Mouse (Mus musculus): Measurements from ENCODE around the gene Cops4. TPM values are rescaled to one million over a fixed set of nuclear protein-coding genes. Genes with fewer than 3 reads are reported as not detected.

Gene Cops4
- polyA plus RNA-seq, 1 experiment, result 87.0 TPM

- TF ChIP-seq CTCF (IDR thresholded peaks at IDR 0.05; ENCODE audit: borderline replicate concordance, extremely low read depth, insufficient read depth, insufficient read length) (no peak), POLR2A (IDR thresholded peaks at IDR 0.05; ENCODE audit: borderline replicate concordance, extremely low read depth, insufficient read depth, insufficient read length, poor library complexity, severe bottlenecking) (no peak)
- no peak for DNase-seq (ENCODE audit: low read depth)
These were observed 49.3 kb downstream of the Cops4 start for GRCm38 (mm10) chr5:100567258-100568032.

- no peak for DNase-seq (ENCODE audit: low read depth)
- no peak for TF ChIP-seq CTCF (IDR thresholded peaks at IDR 0.05; ENCODE audit: borderline replicate concordance, extremely low read depth, insufficient read depth, insufficient read length)
- TF ChIP-seq POLR2A (IDR thresholded peaks at IDR 0.05; ENCODE audit: borderline replicate concordance, extremely low read depth, insufficient read depth, insufficient read length, poor library complexity, severe bottlenecking), result no peak
These were observed 50.1 kb downstream of the Cops4 start for GRCm38 (mm10) chr5:100568177-100568576.

DNA sequence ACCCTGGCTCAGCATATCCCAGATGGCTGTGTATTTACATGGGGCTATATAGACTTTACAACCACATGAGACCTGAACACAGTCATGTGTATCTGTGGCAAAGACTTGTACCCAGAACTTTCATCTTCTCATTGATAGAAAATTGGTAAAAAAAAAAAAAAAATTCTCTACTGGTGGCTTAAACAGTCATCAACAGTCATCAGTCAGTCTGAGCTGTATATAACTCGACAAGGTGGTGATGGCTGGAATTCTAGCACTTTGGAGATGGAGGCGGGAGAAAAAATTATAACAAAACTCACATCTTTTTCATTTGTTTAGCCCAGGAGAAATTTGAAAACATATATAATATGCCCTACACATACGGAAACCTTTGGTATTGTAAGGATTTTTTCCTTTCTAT is 50.7 kb downstream of the Cops4 start:
- no peak for DNase-seq (ENCODE audit: low read depth)

GRCm38 (mm10) chr5:100569250-100569934 is 51.3 kb downstream of the Cops4 start:
- no peak for TF ChIP-seq CTCF (IDR thresholded peaks at IDR 0.05; ENCODE audit: borderline replicate concordance, extremely low read depth, insufficient read depth, insufficient read length)
- TF ChIP-seq POLR2A (IDR thresholded peaks at IDR 0.05; ENCODE audit: borderline replicate concordance, extremely low read depth, insufficient read depth, insufficient read length, poor library complexity, severe bottlenecking), result no peak
- DNase-seq (ENCODE audit: low read depth), result no peak

More for the DNA sequence above, 50.7 kb downstream of the Cops4 start:
- TF ChIP-seq POLR2A (IDR thresholded peaks at IDR 0.05; ENCODE audit: borderline replicate concordance, extremely low read depth, insufficient read depth, insufficient read length, poor library complexity, severe bottlenecking) (no peak), CTCF (IDR thresholded peaks at IDR 0.05; ENCODE audit: borderline replicate concordance, extremely low read depth, insufficient read depth, insufficient read length) (no peak)

DNA sequence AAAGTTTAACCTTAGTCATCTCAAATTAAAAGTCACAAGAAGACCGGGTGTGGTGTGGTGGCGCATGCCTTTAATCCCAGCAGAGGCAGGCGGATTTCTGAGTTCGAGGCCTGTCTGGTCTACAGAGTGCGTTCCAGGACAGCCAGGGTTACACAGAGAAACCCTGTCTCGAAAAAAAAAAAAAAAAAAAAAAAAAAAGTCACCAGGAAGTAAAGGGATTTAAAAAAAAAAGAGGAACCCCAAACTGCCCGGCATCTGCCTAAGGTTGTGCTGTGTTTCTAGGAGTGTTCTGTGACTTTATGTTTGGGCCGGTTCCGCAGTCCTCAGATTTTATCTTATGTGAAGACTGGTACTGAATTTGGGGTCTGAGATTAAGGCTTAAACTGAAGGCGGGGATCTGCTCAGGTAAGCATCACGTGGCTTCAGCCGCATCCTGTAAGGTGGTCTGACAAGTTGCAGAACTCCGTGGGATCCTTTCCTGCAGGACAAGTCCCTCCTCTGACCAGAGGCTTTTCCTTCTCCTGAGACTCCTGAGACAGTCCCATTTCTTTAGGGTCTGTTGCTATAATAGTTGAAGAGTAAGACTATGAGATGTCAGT is 52.0 kb downstream of the Cops4 start:
- no peak for TF ChIP-seq CTCF (IDR thresholded peaks at IDR 0.05; ENCODE audit: borderline replicate concordance, extremely low read depth, insufficient read depth, insufficient read length)
- TF ChIP-seq POLR2A (IDR thresholded peaks at IDR 0.05; ENCODE audit: borderline replicate concordance, extremely low read depth, insufficient read depth, insufficient read length, poor library complexity, severe bottlenecking), result no peak
- DNase-seq (ENCODE audit: low read depth), result no peak

DNA sequence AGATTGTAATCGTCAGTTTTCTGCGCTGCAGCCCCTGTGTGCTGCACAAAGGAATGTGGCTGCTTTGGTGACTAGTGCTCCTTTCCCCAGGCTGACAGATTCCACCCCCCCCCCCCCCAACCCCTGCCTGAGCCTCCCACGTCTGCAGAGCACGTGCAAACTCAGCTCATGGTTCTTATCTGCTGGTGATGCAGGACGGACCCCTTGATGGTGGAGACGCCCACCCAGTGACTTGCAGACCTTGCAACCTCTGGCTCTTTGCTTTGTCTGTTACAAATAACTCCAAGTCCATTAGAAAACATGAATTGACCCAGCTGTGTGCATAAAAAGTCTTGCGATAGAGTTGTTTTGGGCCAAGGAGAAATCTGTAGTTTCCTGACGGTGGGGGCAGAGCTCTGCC is 52.6 kb downstream of the Cops4 start:
- TF ChIP-seq POLR2A (IDR thresholded peaks at IDR 0.05; ENCODE audit: borderline replicate concordance, extremely low read depth, insufficient read depth, insufficient read length, poor library complexity, severe bottlenecking) (no peak), CTCF (IDR thresholded peaks at IDR 0.05; ENCODE audit: borderline replicate concordance, extremely low read depth, insufficient read depth, insufficient read length) (no peak)

GRCm38 (mm10) chr5:100572069-100572468 is 54.0 kb downstream of the Cops4 start, which contains the start of gene Plac8:
Plac8 (minus strand) TSS chr5:100572245.
- DNase-seq (ENCODE audit: low read depth), result no peak

More for the DNA sequence above, 52.6 kb downstream of the Cops4 start:
- DNase-seq (ENCODE audit: low read depth), result no peak

GRCm38 (mm10) chr5:100573256-100573655 is 55.1 kb downstream of the Cops4 start:
- TF ChIP-seq POLR2A (IDR thresholded peaks at IDR 0.05; ENCODE audit: borderline replicate concordance, extremely low read depth, insufficient read depth, insufficient read length, poor library complexity, severe bottlenecking), result no peak
- no peak for TF ChIP-seq CTCF (IDR thresholded peaks at IDR 0.05; ENCODE audit: borderline replicate concordance, extremely low read depth, insufficient read depth, insufficient read length)
- no peak for DNase-seq (ENCODE audit: low read depth)

More at GRCm38 (mm10) chr5:100572069-100572468, 54.0 kb downstream of the Cops4 start, which contains the start of gene Plac8:
- TF ChIP-seq POLR2A (IDR thresholded peaks at IDR 0.05; ENCODE audit: borderline replicate concordance, extremely low read depth, insufficient read depth, insufficient read length, poor library complexity, severe bottlenecking) (no peak), CTCF (IDR thresholded peaks at IDR 0.05; ENCODE audit: borderline replicate concordance, extremely low read depth, insufficient read depth, insufficient read length) (no peak)

DNA sequence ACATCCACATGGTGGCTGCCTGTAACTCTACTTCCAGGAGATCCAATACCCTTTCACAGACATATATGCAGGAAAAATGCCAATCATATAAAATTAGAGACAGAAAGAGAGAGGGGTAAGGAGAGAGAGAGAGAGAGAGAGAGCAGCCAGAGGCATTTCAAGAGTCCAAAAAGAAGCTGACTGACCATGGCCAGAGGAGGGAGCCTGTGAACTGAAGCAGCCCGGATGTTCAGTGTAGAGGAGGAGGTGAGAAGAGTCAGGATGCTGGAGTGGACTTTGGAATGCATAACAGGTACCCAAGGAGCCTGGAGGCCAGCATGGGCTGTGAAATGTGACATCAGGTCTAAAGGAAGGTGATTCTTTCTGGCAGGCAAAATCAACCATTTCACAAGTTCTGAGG is 56.7 kb downstream of the Cops4 start:
- no peak for DNase-seq (ENCODE audit: low read depth)
- TF ChIP-seq CTCF (IDR thresholded peaks at IDR 0.05; ENCODE audit: borderline replicate concordance, extremely low read depth, insufficient read depth, insufficient read length) (no peak), POLR2A (IDR thresholded peaks at IDR 0.05; ENCODE audit: borderline replicate concordance, extremely low read depth, insufficient read depth, insufficient read length, poor library complexity, severe bottlenecking) (no peak)

GRCm38 (mm10) chr5:100578863-100579411 is 60.8 kb downstream of the Cops4 start:
- DNase-seq (ENCODE audit: low read depth), result no peak
- TF ChIP-seq CTCF (IDR thresholded peaks at IDR 0.05; ENCODE audit: borderline replicate concordance, extremely low read depth, insufficient read depth, insufficient read length) (no peak), POLR2A (IDR thresholded peaks at IDR 0.05; ENCODE audit: borderline replicate concordance, extremely low read depth, insufficient read depth, insufficient read length, poor library complexity, severe bottlenecking) (no peak)
